Comparison of ENCODE assay signal across 12 mouse cellular contexts in the genomic region with DNA sequence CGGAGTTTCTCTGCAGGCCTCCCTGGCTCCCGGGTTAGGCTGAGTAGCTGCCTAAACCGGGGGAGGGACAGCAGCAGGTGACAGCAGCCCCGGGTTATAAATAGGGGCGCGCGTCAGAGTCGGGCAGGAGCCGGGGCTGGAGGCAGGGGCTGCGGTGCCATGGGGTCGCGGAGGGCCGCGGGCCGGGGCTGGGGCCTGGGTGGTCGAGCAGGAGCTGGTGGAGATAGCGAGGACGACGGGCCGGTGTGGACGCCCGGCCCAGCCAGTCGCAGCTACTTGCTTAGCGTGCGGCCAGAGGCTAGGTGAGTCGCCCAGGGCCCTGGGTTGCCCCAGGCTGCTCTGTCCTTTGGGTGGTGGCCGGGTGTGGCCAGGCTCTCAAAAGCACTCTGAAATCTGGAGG. TPM values are rescaled to one million over a fixed set of nuclear protein-coding genes. Genes with fewer than 3 reads are reported as not detected.
DNase-seq lines count a peak whose midpoint lies in the region; ATAC-seq and TF ChIP-seq lines count a peak whose summit lies in the region.
"Had no signal": no experiment of that assay in that cellular context is flagged by ENCODE, and none has a peak within 500 bp of the region (broad histone marks: within the 10 kb centered on the region; RNA-seq: fewer than 3 reads in every experiment).

A gene (plus strand): TSS at position 130 of the 400 bp plus-strand sequence.

- no peak for DNase-seq in lung, postnatal 25 days (ENCODE audit: low spot score)
- peak; percentile 74 for DNase-seq in gastrocnemius, adult 18-20 months (ENCODE audit: low spot score)
- peak; percentile 72 to 76 for DNase-seq in heart, postnatal 10 days
- DNase-seq in adrenal gland, postnatal 4 days (ENCODE audit: low spot score in 2 of 2): no peak
- DNase-seq in right cerebral cortex, postnatal 14 days: no peak
- DNase-seq: cerebellum, adult 9-11 months had no signal

- intact Hi-C loops in heart, postnatal 10 days (cut with DNase I): no loop called here

- H3K79me2 ChIP-seq in myocyte (ENCODE audit: control insufficient read depth, insufficient read depth): no peaks in the 10 kb centered on the region

- H3K27me3 ChIP-seq in lung, embryonic 15.5 days: no peaks in the 10 kb centered on the region
- H3K27me3 ChIP-seq in myocyte (ENCODE audit: control insufficient read depth, insufficient read depth, insufficient read length): no peaks in the 10 kb centered on the region
- no peaks in the 10 kb centered on the region for H3K27me3 ChIP-seq in midbrain, embryonic 16.5 days (ENCODE audit: control insufficient read depth, insufficient read depth, low read depth, low read length)
- H3K27me3 ChIP-seq: hindbrain, embryonic 15.5 days; midbrain, embryonic 13.5 days; Patski had no signal

- ATAC-seq in lung, embryonic 15.5 days (ENCODE audit: borderline replicate concordance, extremely low read depth, low FRiP score, low TSS enrichment): peak; percentile 58
- no peak for ATAC-seq in midbrain, embryonic 16.5 days
- ATAC-seq: midbrain, embryonic 13.5 days; Patski had no signal

- peak; percentile 51 for TF ChIP-seq POLR2A in myocyte (IDR thresholded peaks at IDR 0.05; ENCODE audit: insufficient read length, low read depth)

- no peak within 1 kb of the TSS for H3ac ChIP-seq in myocyte (ENCODE audit: control insufficient read depth, insufficient read length)

- H3K4me1 ChIP-seq in lung, embryonic 15.5 days: peaks cover 34% of the 10 kb centered on the region
- no peaks in the 10 kb centered on the region for H3K4me1 ChIP-seq in midbrain, embryonic 16.5 days (ENCODE audit: control insufficient read depth, insufficient read depth, low read length)
- H3K4me1 ChIP-seq: hindbrain, embryonic 15.5 days; midbrain, embryonic 13.5 days had no signal

- WGBS in lung, embryonic 15.5 days: 23% methylated on average over 27 of the region's 27 CpGs
- 45% methylated on average over 27 of the region's 27 CpGs for WGBS in midbrain, embryonic 16.5 days

- no peaks in the 10 kb centered on the region for H3K9me3 ChIP-seq in lung, embryonic 15.5 days
- H3K9me3 ChIP-seq in midbrain, embryonic 16.5 days (replicated peaks; ENCODE audit: control insufficient read depth, low read length, poor library complexity, severe bottlenecking): no peaks in the 10 kb centered on the region
- H3K9me3 ChIP-seq: hindbrain, embryonic 15.5 days; midbrain, embryonic 13.5 days had no signal

- peak within 1 kb of the TSS; percentile 86 for H3K27ac ChIP-seq in lung, embryonic 15.5 days
- no peak within 1 kb of the TSS for H3K27ac ChIP-seq in midbrain, embryonic 16.5 days (ENCODE audit: low read length)
- H3K27ac ChIP-seq: hindbrain, embryonic 15.5 days; midbrain, embryonic 13.5 days had no signal

- no peaks in the 10 kb centered on the region for H3K36me3 ChIP-seq in lung, embryonic 15.5 days
- H3K36me3 ChIP-seq in myocyte (ENCODE audit: control insufficient read depth, insufficient read depth): no peaks in the 10 kb centered on the region
- no peaks in the 10 kb centered on the region for H3K36me3 ChIP-seq in midbrain, embryonic 16.5 days (ENCODE audit: control insufficient read depth, insufficient read depth, low read length)
- H3K36me3 ChIP-seq: hindbrain, embryonic 15.5 days; midbrain, embryonic 13.5 days had no signal

- H3K4me2 ChIP-seq in lung, embryonic 15.5 days: peak within 1 kb of the TSS; percentile 42
- peak within 1 kb of the TSS; percentile 48 for H3K4me2 ChIP-seq in myocyte (ENCODE audit: low read depth)
- H3K4me2 ChIP-seq in midbrain, embryonic 16.5 days (ENCODE audit: low read length): no peak within 1 kb of the TSS
- H3K4me2 ChIP-seq: hindbrain, embryonic 15.5 days; midbrain, embryonic 13.5 days had no signal

- H3K4me3 ChIP-seq in lung, embryonic 15.5 days: no peak within 1 kb of the TSS
- peak within 1 kb of the TSS; percentile 14 for H3K4me3 ChIP-seq in myocyte
- no peak within 1 kb of the TSS for H3K4me3 ChIP-seq in midbrain, embryonic 16.5 days (ENCODE audit: low read depth, low read length)
- H3K4me3 ChIP-seq: hindbrain, embryonic 15.5 days; midbrain, embryonic 13.5 days had no signal

- H3K9ac ChIP-seq in lung, embryonic 15.5 days: no peak within 1 kb of the TSS
- no peak within 1 kb of the TSS for H3K9ac ChIP-seq in midbrain, embryonic 16.5 days (ENCODE audit: low read depth, low read length)
- H3K9ac ChIP-seq: hindbrain, embryonic 15.5 days; midbrain, embryonic 13.5 days had no signal

TF ChIP-seq in myocyte, 11 proteins besides CTCF, POLR2A, EP300 and RAD21:
- peak; percentile 59 to 94 (median 76) for TF ChIP-seq MYOD1 (IDR thresholded peaks at IDR 0.05; ENCODE audit: control insufficient read depth in 1 of 3, insufficient read length in 2 of 3, low read depth in 2 of 3)
- no peak for TF ChIP-seq TCF12 (IDR thresholded peaks at IDR 0.05; ENCODE audit: insufficient read depth, poor library complexity, severe bottlenecking)
- TF ChIP-seq MYOG (IDR thresholded peaks at IDR 0.05; ENCODE audit: control insufficient read depth in 1 of 3, insufficient read depth in 1 of 3, insufficient read length in 2 of 3, low read depth in 2 of 3): peak in 1 of 3 experiments; percentile 41

RNA-seq across cellular contexts. Expression of the gene that starts here (rescaled TPM):
- 0.84 and 1.2 TPM in 2 replicates for polyA plus RNA-seq in lung, embryonic 15.5 days (2015; fragmentation: Nextera tagmentation; extraction: Ambion mirVana)
- total RNA-seq in gastrocnemius, adult 18-20 months (2021): 100 to 1,000 TPM; 286 to 347 TPM
- total RNA-seq in heart, postnatal 10 days (2021): 10 to 100 TPM; 85.0 to 90.5 TPM
- 22.4 TPM for polyA plus RNA-seq in myocyte (2012; fragmentation: generic; extraction: Trizol)
- total RNA-seq in adrenal gland, postnatal 4 days (2021): 1 to 10 TPM; 2.0 to 4.7 TPM
- 0.14 and 0.16 TPM in 2 replicates for polyA plus RNA-seq in midbrain, embryonic 16.5 days (2015; fragmentation: Nextera tagmentation; extraction: Ambion mirVana)
- polyA plus RNA-seq: Patski had no signal

Comparison
In these comparisons a context has a peak if more than half of its experiments do, and no peak if none do; other contexts are left out.
1. RNA of the gene that starts here (total RNA-seq): 286 to 347 TPM in gastrocnemius, adult 18-20 months and 85.0 to 90.5 TPM in heart, postnatal 10 days; 2.0 to 4.7 TPM in adrenal gland, postnatal 4 days; every median in the first group is over 10 times any median in the second.
2. RNA of the gene that starts here (polyA plus RNA-seq): 22.4 TPM in myocyte (single experiment); 0.84 to 1.2 TPM in lung, embryonic 15.5 days and 0.14 to 0.16 TPM in midbrain, embryonic 16.5 days; every median in the first group is over 10 times any median in the second.
3. DNase-seq: peak in gastrocnemius, adult 18-20 months (single experiment) and heart, postnatal 10 days (2 of 2); none in lung, postnatal 25 days (single experiment), adrenal gland, postnatal 4 days (0 of 2) and right cerebral cortex, postnatal 14 days (single experiment).